Mouse (Mus musculus) neural tube, embryonic 12.5 days (tissue): ENCODE data around the gene Gls. TPM values are rescaled to one million over a fixed set of nuclear protein-coding genes. Genes with fewer than 3 reads are reported as not detected.

Source experiments
- ATAC-seq: fragments of 200-750 bp; cut with Nextera tagmentation; 2 replicates; pipeline ENCODE4 v1.8.0; 2017; ENCODE audit warnings: low read depth, mild to moderate bottlenecking, moderate TSS enrichment, moderate library complexity; ENCODE audit not compliant: low FRiP score
- H3K27ac ChIP-seq: fragments of 300-500 bp; sonication (generic); 2 replicates; pipeline ENCODE4 v1.5.1; 2016
- H3K27me3 ChIP-seq: fragments of 300-500 bp; sonication (generic); replicated peaks from 2 replicates; pipeline ENCODE4 v1.6.1; 2016; ENCODE audit warnings: mild to moderate bottlenecking
- H3K36me3 ChIP-seq: fragments of 300-500 bp; sonication (generic); 2 replicates; pipeline ENCODE4 v1.6.1; 2016; ENCODE audit warnings: mild to moderate bottlenecking
- H3K4me1 ChIP-seq: fragments of 300-500 bp; sonication (generic); 2 replicates; pipeline ENCODE4 v1.6.1; 2016
- H3K4me2 ChIP-seq: fragments of 300-500 bp; sonication (generic); replicated peaks from 2 replicates; pipeline ENCODE4 v1.6.1; 2016; ENCODE audit warnings: mild to moderate bottlenecking
- H3K4me3 ChIP-seq: fragments of 300-500 bp; sonication (generic); 2 replicates; pipeline ENCODE4 v1.5.1; 2016
- H3K9ac ChIP-seq: fragments of 300-500 bp; sonication (generic); 2 replicates; pipeline ENCODE4 v1.6.1; 2016; ENCODE audit warnings: mild to moderate bottlenecking
- H3K9me3 ChIP-seq: fragments of 300-500 bp; sonication (generic); 2 replicates; pipeline ENCODE4 v1.6.1; 2016; ENCODE audit warnings: mild to moderate bottlenecking
- WGBS: fragments of 180-500 bp; shearing (Covaris S2); methylation state at CpG from one replicate; pipeline ENCODE4 v1.1.7; 2016; 5-methylcytosine and 5-hydroxymethylcytosine counted together
- polyA plus RNA-seq: library from polyadenylated mRNA; unstranded; fragments of >200 nt; fragmentation: Nextera tagmentation; extraction: Ambion mirVana; gene quantifications from 2 replicates; pipeline ENCODE4 v1.2.1, GENCODE M21; 2016

Gene Gls
- polyA plus RNA-seq, 1 experiment from 2014 or later = 38.3 TPM

DNA sequence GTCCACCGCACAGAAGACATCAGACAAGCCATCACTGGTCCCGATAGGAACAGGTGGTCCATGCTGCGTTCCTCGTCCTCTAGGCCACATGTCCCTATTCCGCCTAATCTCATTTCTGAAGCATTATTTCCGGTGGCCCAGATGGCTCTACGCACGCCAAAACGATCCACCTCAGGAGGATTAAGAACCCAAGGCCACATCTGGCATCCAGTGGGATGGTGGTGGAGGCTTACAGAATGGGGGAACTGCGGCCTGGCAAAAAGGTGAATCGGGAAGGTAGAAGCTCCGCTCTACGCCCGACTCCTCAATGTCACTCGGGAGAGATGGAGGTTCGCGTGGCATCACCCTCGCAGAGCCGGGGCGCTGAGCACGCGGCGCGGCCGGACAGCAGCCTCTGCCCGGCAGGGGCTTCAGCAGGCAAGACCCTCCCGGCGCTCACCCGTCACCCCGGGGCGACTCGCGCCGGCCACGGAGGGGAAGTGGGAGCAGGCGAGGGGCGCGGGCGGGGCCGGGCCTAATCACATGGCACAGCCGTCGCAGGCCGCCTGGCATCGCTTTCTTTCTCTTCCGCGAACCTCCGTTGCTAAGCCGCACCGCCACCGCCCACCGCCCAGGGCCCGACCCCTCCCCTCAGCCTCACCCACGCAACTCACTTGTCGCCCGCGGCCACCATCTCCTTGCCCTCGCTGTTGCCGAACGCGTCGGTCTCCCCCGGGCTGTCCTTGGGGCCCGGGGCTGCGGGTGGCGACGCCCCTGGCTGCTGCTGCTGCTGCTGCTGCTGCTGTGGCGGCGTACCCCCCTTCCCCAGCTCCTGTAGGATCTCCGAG lies 880 bp downstream of the Gls start:
- WGBS = 1% methylated on average over 68 of the region's 69 CpGs

DNA sequence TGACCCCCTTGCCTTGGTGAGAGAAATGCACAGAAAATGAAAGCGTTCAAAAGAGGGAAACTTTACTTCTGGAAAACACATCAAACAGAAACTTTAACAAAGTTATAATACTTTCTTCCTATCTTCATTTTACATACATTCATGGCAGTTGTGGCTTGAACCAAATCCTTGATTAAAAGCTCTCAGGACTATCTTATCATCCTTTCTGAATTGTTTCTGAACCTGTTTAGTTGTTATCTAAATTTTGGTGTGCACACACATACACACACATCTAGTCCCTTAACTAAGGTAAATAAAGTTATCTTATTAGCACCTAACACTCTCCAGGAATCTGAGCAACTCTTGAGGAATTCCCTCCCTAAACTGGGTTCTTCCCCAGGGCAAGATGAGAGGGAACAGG lies 2.6 kb downstream of the Gls start:
- Histone ChIP-seq H3K27me3 (no peaks in the 10 kb centered on the region; the same call in 1 of the 2 replicates), H3K9ac (no peak overlapping the region), H3K4me3 (no peak overlapping the region), H3K4me2 (no peak overlapping the region; the same call in 1 of the 2 replicates), H3K36me3 (no peaks in the 10 kb centered on the region), H3K4me1 (peaks cover 6% of the 10 kb centered on the region), H3K9me3 (no peaks in the 10 kb centered on the region), H3K27ac (no peak overlapping the region)
- WGBS = 89% methylated on average over 1 of the region's 1 CpGs
- no peak for ATAC-seq

More for the DNA sequence above, 880 bp downstream of the Gls start:
- no peaks in the 10 kb centered on the region for H3K36me3 ChIP-seq
- ATAC-seq = peak; percentile 71
- peaks cover 6% of the 10 kb centered on the region for H3K4me1 ChIP-seq
- peak overlapping the region; percentile 73 for H3K4me2 ChIP-seq
- H3K27ac ChIP-seq = peak overlapping the region; percentile 93
- H3K27me3 ChIP-seq = no peaks in the 10 kb centered on the region; the same call in 1 of the 2 replicates
- H3K4me3 ChIP-seq = peak overlapping the region; percentile 96
- H3K9ac ChIP-seq = peak overlapping the region; percentile 96
- H3K9me3 ChIP-seq = no peaks in the 10 kb centered on the region

DNA sequence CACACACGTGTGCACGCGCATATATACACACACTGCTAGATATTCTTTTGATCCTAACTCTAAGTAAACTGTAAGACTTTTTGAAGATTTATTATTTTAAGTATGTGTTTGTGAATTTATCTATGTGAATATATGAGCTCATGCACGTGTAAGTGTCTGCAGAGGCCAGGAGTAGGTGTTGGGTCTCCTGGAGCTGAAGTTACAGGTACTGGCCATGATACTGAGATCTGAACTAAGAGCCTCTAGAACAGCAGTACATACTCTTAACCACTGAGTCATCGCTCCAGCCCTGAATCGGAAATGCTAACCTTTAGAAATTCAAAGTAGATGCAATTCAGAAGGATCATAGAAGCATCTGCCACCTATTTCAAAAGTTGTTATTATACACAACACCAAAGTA lies 4.9 kb downstream of the Gls start:
- Histone ChIP-seq H3K9ac (no peak overlapping the region), H3K36me3 (no peaks in the 10 kb centered on the region), H3K4me2 (no peak overlapping the region), H3K4me1 (peaks cover 6% of the 10 kb centered on the region), H3K27ac (no peak overlapping the region), H3K9me3 (no peaks in the 10 kb centered on the region), H3K27me3 (no peaks in the 10 kb centered on the region), H3K4me3 (no peak overlapping the region)
- WGBS = 88% methylated on average over 6 of the region's 6 CpGs
- no peak for ATAC-seq

DNA sequence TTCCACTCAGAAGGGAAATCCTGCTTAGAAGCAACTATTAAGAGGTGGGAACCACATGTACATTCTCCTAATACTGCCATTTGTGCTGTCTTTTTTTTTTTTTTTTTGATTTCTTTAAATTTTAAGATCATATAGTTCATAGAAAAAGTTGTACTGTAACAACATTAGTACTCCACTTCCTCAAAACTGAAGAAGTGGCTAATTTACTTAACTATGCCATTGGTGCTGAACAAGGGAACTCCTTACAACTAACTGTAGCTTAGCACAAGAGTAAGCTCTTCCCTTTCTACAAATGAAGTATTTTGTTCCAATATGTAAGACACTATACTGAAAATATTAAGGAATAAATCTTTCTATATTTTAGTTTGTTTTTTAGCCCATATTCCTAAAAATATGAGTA lies 6.6 kb downstream of the Gls start:
- H3K9me3 ChIP-seq = no peaks in the 10 kb centered on the region
- H3K4me1 ChIP-seq = peaks cover 6% of the 10 kb centered on the region
- H3K4me3 ChIP-seq = no peak overlapping the region
- H3K27me3 ChIP-seq = no peaks in the 10 kb centered on the region
- no peak overlapping the region for H3K9ac ChIP-seq
- H3K27ac ChIP-seq = no peak overlapping the region
- no peak for ATAC-seq
- no peaks in the 10 kb centered on the region for H3K36me3 ChIP-seq
- no peak overlapping the region for H3K4me2 ChIP-seq

DNA sequence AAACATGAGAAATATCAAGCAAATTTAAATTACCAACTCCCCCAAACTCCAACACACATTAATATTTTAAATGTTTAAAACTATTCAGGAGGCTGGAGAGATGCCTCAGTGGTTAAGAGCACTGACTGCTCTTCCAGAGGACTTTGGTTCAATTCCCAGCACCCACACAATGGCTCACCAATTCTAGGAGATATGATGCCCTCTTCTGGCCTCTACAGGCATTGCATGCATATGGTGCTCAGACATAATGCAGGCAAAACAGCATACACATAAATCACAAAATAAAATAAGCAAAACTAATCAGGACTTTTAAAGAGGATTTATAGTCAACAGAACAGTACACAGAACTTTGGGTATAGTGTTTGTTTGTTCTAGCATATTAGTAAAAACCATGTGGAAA lies 16.3 kb downstream of the Gls start:
- no peak overlapping the region for H3K27ac ChIP-seq
- no peak for ATAC-seq
- no peaks in the 10 kb centered on the region for H3K27me3 ChIP-seq
- H3K4me3 ChIP-seq = no peak overlapping the region
- no peaks in the 10 kb centered on the region; the same call in none of the 2 replicates for H3K36me3 ChIP-seq
- no peaks in the 10 kb centered on the region for H3K9me3 ChIP-seq
- H3K4me1 ChIP-seq = no peaks in the 10 kb centered on the region
- no peak overlapping the region for H3K4me2 ChIP-seq
- no peak overlapping the region for H3K9ac ChIP-seq

DNA sequence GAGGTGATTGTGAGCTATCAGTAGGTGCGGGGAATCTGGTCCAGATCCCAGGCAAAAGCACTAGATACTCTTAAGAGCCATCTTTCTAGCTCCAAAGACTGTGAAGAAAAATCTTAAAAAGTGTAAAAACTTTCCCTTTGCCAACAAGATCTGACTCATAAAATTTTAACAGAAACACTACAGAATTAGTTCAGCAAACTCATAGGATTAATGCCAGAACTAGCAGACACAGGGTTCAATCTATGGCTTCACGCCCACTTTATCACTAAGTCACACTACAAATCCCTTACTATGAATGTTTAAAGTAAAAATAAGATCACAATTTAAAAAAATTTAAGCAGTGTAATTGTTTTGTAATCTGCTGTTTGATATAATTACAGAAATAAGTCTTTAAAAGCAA lies 50.0 kb downstream of the Gls start:
- no peak for ATAC-seq
- Histone ChIP-seq H3K4me3 (no peak overlapping the region), H3K9me3 (no peaks in the 10 kb centered on the region), H3K27me3 (no peaks in the 10 kb centered on the region), H3K4me2 (no peak overlapping the region), H3K36me3 (peaks cover 4% of the 10 kb centered on the region), H3K9ac (no peak overlapping the region), H3K4me1 (no peaks in the 10 kb centered on the region), H3K27ac (no peak overlapping the region)
- 95% methylated on average over 2 of the region's 2 CpGs for WGBS

DNA sequence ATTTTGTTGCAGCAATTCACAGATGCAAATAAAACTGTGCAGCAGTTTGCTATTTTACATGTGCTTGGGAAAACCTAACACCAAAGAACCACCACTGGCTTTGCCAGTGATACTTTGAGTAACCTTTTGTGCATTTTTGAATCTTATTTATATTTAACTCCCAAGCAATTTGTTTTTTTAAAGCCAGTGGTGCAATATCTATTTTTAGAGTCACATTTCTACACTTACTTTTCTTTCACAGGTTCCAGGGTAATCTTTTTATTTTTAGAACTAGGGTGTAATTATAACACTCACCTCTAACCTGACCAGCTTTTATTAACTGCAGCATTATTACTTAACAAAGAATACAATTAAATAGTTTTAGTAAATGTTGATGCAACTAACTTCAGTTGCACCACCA lies 51.0 kb downstream of the Gls start:
- H3K27ac ChIP-seq = no peak overlapping the region
- no peaks in the 10 kb centered on the region for H3K27me3 ChIP-seq
- H3K4me1 ChIP-seq = no peaks in the 10 kb centered on the region
- ATAC-seq = no peak
- no peak overlapping the region for H3K9ac ChIP-seq
- H3K4me2 ChIP-seq = no peak overlapping the region
- H3K4me3 ChIP-seq = no peak overlapping the region
- no peaks in the 10 kb centered on the region for H3K36me3 ChIP-seq
- no peaks in the 10 kb centered on the region for H3K9me3 ChIP-seq

DNA sequence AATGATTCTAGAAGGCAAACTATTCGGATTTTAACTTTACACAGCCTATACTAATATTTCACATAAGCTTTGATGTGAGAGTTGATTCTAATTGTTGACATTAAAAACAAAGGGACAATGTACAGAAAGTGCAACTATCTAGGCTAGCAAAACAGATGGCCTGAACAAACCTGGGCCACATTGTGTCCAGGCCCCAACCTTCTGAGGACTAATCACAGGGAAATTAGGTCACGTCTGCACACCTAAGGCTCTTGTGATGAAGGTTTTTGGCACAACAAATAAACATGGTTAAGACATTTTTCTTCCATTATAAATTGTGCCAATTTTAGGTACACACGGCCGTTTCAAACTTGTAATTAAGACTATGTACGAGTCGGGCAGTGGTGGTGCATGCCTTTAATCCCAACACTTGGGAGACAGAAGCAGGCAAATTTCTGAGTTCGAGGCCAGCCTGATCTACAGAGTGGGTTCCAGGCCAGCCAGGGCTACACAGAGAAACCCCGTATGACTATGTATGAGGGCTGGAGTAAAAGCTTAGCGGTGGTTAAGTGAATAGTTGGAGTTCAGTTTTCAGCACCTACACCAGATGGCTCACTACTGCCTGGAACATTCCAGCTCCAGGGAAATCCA lies 53.0 kb downstream of the Gls start:
- no peak overlapping the region for H3K4me2 ChIP-seq
- WGBS = 92% methylated on average over 9 of the region's 9 CpGs
- no peaks in the 10 kb centered on the region for H3K9me3 ChIP-seq
- ATAC-seq = no peak
- no peak overlapping the region for H3K4me3 ChIP-seq
- no peaks in the 10 kb centered on the region for H3K36me3 ChIP-seq
- no peak overlapping the region for H3K9ac ChIP-seq
- H3K27me3 ChIP-seq = no peaks in the 10 kb centered on the region
- H3K27ac ChIP-seq = no peak overlapping the region
- no peaks in the 10 kb centered on the region for H3K4me1 ChIP-seq

DNA sequence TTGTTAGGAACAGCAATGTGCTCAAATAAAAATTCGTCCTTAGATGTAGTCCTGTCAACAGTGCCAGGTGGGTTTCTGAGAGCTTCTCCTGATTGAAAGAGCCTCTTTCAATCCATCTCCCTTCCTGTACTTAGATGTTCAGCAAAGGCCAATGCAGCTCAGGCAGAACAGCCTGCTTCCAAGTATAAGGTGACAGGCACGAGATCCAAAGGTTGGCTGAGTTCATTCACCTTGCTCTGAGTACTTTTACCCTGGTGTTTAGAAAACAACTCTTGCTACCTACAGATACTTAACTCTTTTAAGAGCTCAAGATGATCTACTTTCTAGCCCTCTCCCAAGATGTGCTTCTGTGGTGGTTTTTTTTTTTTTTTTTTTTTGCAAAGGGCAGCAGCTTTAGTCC lies 56.0 kb downstream of the Gls start:
- Histone ChIP-seq H3K4me2 (no peak overlapping the region), H3K9ac (no peak overlapping the region), H3K27ac (no peak overlapping the region), H3K36me3 (no peaks in the 10 kb centered on the region), H3K27me3 (no peaks in the 10 kb centered on the region), H3K4me1 (no peaks in the 10 kb centered on the region), H3K9me3 (no peaks in the 10 kb centered on the region), H3K4me3 (no peak overlapping the region)
- WGBS = 81% methylated on average over 2 of the region's 2 CpGs
- ATAC-seq = no peak

DNA sequence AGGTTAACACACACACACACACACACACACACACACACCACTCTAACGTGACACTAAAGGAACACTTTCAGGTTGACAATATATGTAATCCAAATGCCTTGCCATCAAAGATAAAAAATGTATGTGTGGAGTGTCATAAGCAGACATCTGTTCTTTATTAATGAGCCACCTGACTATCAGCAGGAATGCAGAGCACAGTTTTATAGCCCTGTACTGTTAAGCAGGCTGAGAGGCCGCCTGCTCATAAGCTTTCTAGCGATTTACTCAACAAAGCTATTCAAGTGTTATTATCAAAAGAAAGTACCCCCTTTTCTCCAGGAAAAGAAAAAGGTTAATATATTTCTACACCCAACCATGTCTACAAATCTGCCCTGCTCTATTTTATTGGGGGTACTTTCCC lies 57.0 kb downstream of the Gls start:
- Histone ChIP-seq H3K27me3 (no peaks in the 10 kb centered on the region), H3K4me3 (no peak overlapping the region), H3K27ac (no peak overlapping the region), H3K9ac (no peak overlapping the region), H3K4me1 (no peaks in the 10 kb centered on the region), H3K9me3 (no peaks in the 10 kb centered on the region), H3K36me3 (no peaks in the 10 kb centered on the region), H3K4me2 (no peak overlapping the region)
- WGBS = 69% methylated on average over 3 of the region's 3 CpGs
- no peak for ATAC-seq

DNA sequence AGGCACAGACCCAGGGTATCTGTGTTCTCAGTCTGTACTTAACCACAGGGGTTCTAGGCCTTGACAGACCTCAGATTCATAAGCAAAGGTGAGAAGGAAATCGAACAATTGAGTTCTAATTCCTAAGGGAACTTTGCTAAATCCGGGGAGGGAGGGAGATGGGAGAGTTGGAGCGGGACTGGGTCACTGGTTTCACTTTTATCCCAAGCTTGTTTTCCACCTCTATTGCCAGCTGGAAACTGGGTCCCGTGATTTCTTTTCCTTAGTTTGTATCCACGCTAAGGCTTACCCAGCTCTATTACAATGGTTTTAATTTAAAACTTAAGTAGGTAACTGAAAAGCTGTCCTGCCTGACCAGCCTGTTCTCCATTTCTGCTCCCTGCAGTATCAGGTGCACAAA lies 57.7 kb downstream of the Gls start:
- no peak for ATAC-seq
- Histone ChIP-seq H3K27ac (no peak overlapping the region), H3K36me3 (no peaks in the 10 kb centered on the region), H3K9me3 (no peaks in the 10 kb centered on the region), H3K27me3 (no peaks in the 10 kb centered on the region), H3K9ac (no peak overlapping the region), H3K4me1 (no peaks in the 10 kb centered on the region), H3K4me2 (no peak overlapping the region), H3K4me3 (no peak overlapping the region)
- WGBS = 72% methylated on average over 5 of the region's 5 CpGs

DNA sequence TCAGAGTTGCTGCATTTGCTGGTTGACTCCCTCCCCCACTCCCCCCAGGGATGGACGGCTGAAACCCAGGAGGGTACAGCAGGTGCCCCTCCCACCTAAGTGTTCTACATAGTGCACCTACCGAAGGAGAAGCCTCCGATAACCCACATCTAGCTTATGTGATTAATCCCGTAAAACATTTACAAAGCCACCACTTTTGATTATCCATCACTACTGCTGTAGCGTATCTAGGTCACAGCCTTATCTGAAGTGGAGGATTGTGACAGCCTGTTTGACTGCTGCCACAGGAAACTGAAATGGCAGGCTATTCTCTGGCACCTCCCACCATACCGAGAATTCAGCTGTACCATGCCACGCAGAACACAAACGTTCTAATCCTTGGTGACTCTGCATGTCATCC lies 61.8 kb downstream of the Gls start:
- Histone ChIP-seq H3K27me3 (no peaks in the 10 kb centered on the region), H3K9me3 (no peaks in the 10 kb centered on the region), H3K36me3 (no peaks in the 10 kb centered on the region), H3K9ac (no peak overlapping the region), H3K4me2 (no peak overlapping the region), H3K27ac (no peak overlapping the region), H3K4me1 (no peaks in the 10 kb centered on the region), H3K4me3 (no peak overlapping the region)
- WGBS = 85% methylated on average over 8 of the region's 8 CpGs
- no peak for ATAC-seq

DNA sequence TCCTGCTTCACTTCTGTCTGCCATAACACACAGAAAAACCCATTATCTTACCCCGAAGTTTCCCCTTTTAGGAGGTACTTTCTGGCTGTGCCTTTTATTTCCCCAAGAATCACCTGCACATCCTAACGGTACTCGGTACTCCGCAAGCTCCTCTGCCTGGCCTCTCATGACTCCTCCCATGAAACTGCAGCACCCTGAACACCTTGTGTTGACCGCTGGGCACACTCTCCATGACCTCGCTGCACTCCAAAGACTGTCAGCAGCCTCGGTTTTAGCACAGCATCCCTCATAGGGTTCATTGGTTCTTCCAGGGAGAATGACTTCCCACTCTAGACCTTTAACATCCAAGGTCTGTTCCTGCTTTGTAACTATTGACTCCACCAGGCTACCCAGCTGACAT lies 62.3 kb downstream of the Gls start:
- no peak overlapping the region for H3K4me3 ChIP-seq
- no peak for ATAC-seq
- H3K36me3 ChIP-seq = 0 out of 2 replicates have a peak, but pooled peaks cover 3% of the 10 kb centered on the region
- no peaks in the 10 kb centered on the region for H3K9me3 ChIP-seq
- no peak overlapping the region for H3K27ac ChIP-seq
- H3K9ac ChIP-seq = no peak overlapping the region
- no peaks in the 10 kb centered on the region for H3K4me1 ChIP-seq
- no peak overlapping the region for H3K4me2 ChIP-seq
- no peaks in the 10 kb centered on the region for H3K27me3 ChIP-seq
- 75% methylated on average over 7 of the region's 7 CpGs for WGBS
